Mouse (Mus musculus) heart, adult 2 months (tissue): ENCODE measurements around the gene Znrf1.
"Not testable (repeated sequence)": the region's sequence is repeated elsewhere in the genome, so short reads cannot be mapped to it uniquely, and the experiment has no call there.

Experiments used
- CTCF ChIP-seq: fragments of 200-600 bp; IDR thresholded peaks from 2 replicates; pipeline ENCODE4 v1.8.1; 2022; ENCODE audit warnings: antibody characterized with exemption, mild to moderate bottlenecking, moderate library complexity
- EP300 ChIP-seq: fragments of 200-500 bp; IDR thresholded peaks from 2 replicates; pipeline ENCODE4 v1.6.1; 2011; ENCODE audit warnings: low read depth, low read length, control low read depth; ENCODE audit not compliant: insufficient read depth
- POLR2A ChIP-seq: fragments of 200-500 bp; IDR thresholded peaks from 2 replicates; pipeline ENCODE4 v1.6.1; 2011; ENCODE audit warnings: mild to moderate bottlenecking, low read depth, low read length, control low read depth; ENCODE audit not compliant: insufficient read depth

DNA sequence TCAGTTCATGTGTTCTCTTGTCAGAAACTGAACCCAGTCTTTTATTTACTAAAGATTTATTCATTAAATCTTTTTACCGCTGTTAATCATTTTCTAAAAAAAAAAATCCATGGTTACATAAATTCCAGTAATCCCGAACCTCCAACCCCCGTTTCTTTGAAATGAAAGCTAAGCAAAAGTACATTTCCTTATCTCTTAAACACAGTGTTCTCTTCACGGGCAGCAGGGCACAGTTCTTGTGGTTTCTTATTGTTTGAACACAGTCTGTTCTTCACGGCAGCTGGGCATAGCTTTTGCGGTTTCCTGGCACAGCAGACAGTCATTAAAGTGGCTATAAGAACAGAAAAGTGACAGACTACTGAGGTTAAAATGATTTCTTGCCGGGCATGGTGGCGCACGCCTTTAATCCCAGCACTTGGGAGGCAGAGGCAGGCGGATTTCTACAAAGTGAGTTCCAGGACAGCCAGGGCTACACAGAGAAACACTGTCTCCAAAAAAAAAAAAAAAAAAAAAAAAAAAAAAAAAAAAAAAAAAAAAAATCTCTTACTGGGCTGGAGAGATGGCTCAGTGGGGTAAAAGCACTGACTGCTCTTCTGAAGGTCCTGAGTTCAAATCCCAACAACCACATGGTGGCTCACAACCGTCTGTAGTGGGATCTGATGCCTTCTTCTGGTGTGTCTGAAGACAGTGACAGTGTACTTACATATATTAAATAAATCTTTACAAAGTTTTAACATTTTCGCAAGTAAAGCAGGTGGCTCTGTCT is 108.6 kb downstream of the Znrf1 start:
- TF ChIP-seq CTCF, POLR2A, EP300: not testable (repeated sequence)
